Mouse (Mus musculus) hindbrain, embryonic 12.5 days (tissue): ENCODE data around the gene Gbp3. TPM values are rescaled to one million over a fixed set of nuclear protein-coding genes. Genes with fewer than 3 reads are reported as not detected.
A peak's percentile ranks its signal among the peaks of the same experiment; 100 is the strongest.
"Not testable (repeated sequence)": the region's sequence is repeated elsewhere in the genome, so short reads cannot be mapped to it uniquely, and the experiment has no call there.

Source experiments
- ATAC-seq: fragments of 200-750 bp; cut with Nextera tagmentation; 2 replicates; pipeline ENCODE4 v1.8.0; 2017; ENCODE audit warnings: moderate TSS enrichment; ENCODE audit not compliant: low FRiP score
- H3K27ac ChIP-seq: fragments of 300-500 bp; sonication (generic); 2 replicates; pipeline ENCODE4 v1.5.1; 2016; ENCODE audit warnings: mild to moderate bottlenecking
- H3K27me3 ChIP-seq: fragments of 300-500 bp; sonication (generic); 2 replicates; pipeline ENCODE4 v1.6.1; 2016; ENCODE audit warnings: mild to moderate bottlenecking
- H3K36me3 ChIP-seq: fragments of 300-500 bp; sonication (generic); 2 replicates; pipeline ENCODE4 v1.6.1; 2016; ENCODE audit warnings: mild to moderate bottlenecking
- H3K4me1 ChIP-seq: fragments of 300-500 bp; sonication (generic); 2 replicates; pipeline ENCODE4 v1.6.1; 2016
- H3K4me2 ChIP-seq: fragments of 300-500 bp; sonication (generic); replicated peaks from 2 replicates; pipeline ENCODE4 v1.6.1; 2016; ENCODE audit warnings: mild to moderate bottlenecking
- H3K4me3 ChIP-seq: fragments of 300-500 bp; sonication (generic); 2 replicates; pipeline ENCODE4 v1.5.1; 2016; ENCODE audit warnings: mild to moderate bottlenecking
- H3K9ac ChIP-seq: fragments of 300-500 bp; sonication (generic); 2 replicates; pipeline ENCODE4 v1.6.1; 2016; ENCODE audit warnings: mild to moderate bottlenecking, moderate library complexity
- H3K9me3 ChIP-seq: fragments of 300-500 bp; sonication (generic); replicated peaks from 2 replicates; pipeline ENCODE4 v1.6.1; 2016; ENCODE audit warnings: mild to moderate bottlenecking
- WGBS: fragments of 180-500 bp; shearing (Covaris S2); methylation state at CpG from one replicate; pipeline ENCODE4 v1.1.7; 2016; 5-methylcytosine and 5-hydroxymethylcytosine counted together
- polyA plus RNA-seq: library from polyadenylated mRNA; unstranded; fragments of >200 nt; fragmentation: Nextera tagmentation; extraction: Ambion mirVana; gene quantifications from 2 replicates; pipeline ENCODE4 v1.2.1, GENCODE M21; 2016

Gbp3 gene
- polyA plus RNA-seq = 0.97 and 1.0 TPM in 2 replicates

DNA sequence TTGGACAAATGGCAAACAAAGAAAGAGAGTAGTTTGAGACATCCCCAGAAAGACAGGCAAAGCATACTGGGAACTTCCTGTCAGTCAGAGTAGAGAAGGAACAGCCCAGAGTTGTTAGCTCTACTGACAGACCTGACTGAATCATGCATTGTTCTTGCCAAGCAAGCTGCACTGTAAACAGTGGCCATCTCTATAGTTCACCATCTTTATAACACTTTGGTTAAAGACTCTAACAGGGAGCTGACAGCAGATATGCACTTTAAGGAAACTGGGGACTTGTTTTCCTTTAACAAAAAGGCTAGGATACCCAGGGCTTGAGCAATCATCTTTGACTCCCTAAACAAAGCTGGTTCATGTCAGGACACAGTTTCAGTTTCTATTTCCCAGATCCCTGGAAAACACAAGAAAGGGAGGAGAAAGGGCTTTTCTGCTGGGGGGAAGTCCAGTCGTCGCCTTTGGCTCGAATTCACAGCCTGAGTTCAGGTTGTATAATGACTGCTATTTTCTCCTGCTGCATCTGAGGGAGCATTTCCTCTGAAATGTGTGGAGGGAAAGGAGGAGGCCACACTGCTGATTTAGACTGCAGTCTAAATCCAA, at the start of gene Gbp3:
Gbp3 (plus strand) TSS at position 395 of the 597 bp plus-strand sequence.
- ATAC-seq = no peak
- peak within 1 kb of the TSS; percentile 44 for H3K4me2 ChIP-seq
- no peaks in the 10 kb centered on the region for H3K27me3 ChIP-seq
- 47% methylated on average over 3 of the region's 3 CpGs for WGBS
- H3K36me3 ChIP-seq = no peaks in the 10 kb centered on the region
- no peaks in the 10 kb centered on the region for H3K9me3 ChIP-seq
- H3K4me3 ChIP-seq = peak within 1 kb of the TSS; percentile 20
- H3K9ac ChIP-seq = no peak within 1 kb of the TSS
- no peak within 1 kb of the TSS for H3K27ac ChIP-seq
- H3K4me1 ChIP-seq = 0 out of 2 replicates have a peak, but pooled peaks cover 3% of the 10 kb centered on the region

DNA sequence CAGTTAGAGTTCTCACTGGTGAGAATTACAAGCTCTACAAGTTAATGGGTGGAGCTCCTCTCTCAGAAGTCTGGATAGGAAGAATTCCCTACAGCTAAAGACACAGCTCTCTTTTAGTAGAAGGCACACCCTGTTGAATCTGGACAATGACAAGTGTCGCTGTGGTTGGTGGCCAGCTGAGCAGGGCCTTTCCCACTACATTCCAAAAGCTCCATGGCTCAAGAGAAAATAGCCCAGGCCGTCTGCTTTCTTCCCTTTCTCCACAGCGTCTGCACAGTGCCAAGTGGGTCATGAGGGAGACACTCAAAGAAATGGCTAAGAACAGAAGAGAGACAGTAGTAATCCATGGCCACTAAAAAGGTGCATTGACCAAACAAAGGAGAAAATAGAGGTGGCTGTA, 31.7 kb upstream of the Gbp3 start:
- ATAC-seq = no peak
- Histone ChIP-seq H3K4me1 (no peaks in the 10 kb centered on the region), H3K4me3 (no peak overlapping the region), H3K4me2 (no peak overlapping the region), H3K9ac (no peak overlapping the region), H3K27me3 (0 out of 2 replicates have a peak, but pooled peaks cover 8% of the 10 kb centered on the region), H3K36me3 (no peaks in the 10 kb centered on the region), H3K9me3 (0 out of 2 replicates have a peak, but pooled peaks cover 2% of the 10 kb centered on the region), H3K27ac (no peak overlapping the region)
- 50% methylated on average over 3 of the region's 3 CpGs for WGBS

DNA sequence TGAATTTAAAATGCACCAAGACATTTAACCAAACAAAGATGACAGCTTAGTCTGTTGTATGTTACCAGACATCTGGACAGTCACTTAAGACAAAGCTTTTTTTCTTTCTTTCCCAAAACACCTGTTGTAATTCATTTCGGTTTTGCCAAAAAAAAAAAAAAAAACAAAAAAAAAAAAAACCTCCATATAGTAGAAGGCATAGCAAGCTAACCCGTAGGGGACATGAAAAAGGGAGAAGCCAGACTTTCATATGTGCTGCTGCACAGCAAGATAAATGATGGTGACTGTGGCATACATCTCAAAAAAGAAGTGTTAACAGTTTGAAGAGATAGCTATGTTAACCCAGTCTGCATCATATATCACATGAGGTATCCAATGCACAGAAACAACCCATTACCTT, 30.2 kb upstream of the Gbp3 start:
- peak overlapping the region; percentile 50 for H3K4me3 ChIP-seq
- no peaks in the 10 kb centered on the region for H3K4me1 ChIP-seq
- WGBS = 64% methylated on average over 2 of the region's 2 CpGs
- H3K36me3 ChIP-seq = no peaks in the 10 kb centered on the region
- no peak overlapping the region for H3K27ac ChIP-seq
- 0 out of 2 replicates have a peak, but pooled peaks cover 2% of the 10 kb centered on the region for H3K9me3 ChIP-seq
- H3K9ac ChIP-seq = no peak overlapping the region
- H3K4me2 ChIP-seq = peak overlapping the region; percentile 92
- ATAC-seq = no peak
- 0 out of 2 replicates have a peak, but pooled peaks cover 8% of the 10 kb centered on the region for H3K27me3 ChIP-seq

DNA sequence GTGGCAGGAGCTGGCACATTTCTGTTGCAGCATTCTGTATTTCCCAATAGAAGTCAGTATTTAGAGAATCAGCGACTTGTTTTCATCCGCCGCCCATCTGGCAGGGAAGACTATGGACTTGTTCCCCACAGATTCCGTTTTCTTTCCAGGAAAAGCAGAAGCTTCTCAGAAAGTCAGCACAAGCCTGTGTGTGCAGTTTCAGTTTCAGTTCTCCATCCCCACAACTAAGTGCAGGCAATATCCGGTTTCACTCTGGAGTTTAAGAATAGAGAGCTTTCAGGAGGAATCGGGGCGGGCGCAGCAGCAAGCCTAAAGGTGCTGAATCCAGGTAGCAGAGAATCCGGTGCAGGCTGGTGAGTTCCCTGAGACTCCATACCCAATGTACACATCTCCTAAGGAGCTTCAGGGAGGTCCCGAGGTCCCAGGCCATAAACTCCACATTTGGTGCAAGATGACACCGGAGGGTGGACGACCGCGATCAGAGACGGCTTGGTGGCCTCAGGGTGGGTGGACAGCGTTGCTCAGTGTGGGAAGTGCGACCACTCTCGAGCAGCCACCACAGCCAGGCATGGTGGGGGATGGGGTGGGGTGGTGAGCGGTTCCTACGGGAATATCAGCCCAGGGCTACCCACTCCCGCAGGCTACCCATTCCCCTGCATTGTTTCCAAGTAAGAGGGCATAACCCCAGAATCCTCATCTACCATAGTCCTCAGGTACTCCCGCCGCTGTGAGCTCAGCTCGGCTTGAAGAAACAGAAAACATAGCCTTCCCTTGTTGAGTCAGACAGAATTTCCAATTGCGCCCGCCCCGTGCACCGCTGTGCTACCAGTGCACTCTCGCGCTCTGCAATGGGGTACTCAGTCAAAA, 29.5 kb upstream of the Gbp3 start, which contains the start of gene Gbp7:
Gbp7 (plus strand) TSS at position 256 of the 867 bp plus-strand sequence.
- no peaks in the 10 kb centered on the region for H3K36me3 ChIP-seq
- H3K27ac ChIP-seq = no peak within 1 kb of the TSS
- peak within 1 kb of the TSS; percentile 55 for H3K9ac ChIP-seq
- ATAC-seq = peak; percentile 64
- H3K4me3 ChIP-seq = peak within 1 kb of the TSS; percentile 50
- H3K4me1 ChIP-seq = no peaks in the 10 kb centered on the region
- peak within 1 kb of the TSS; percentile 92 for H3K4me2 ChIP-seq
- 3% methylated on average over 30 of the region's 30 CpGs for WGBS
- H3K9me3 ChIP-seq = no peaks in the 10 kb centered on the region
- H3K27me3 ChIP-seq = 0 out of 2 replicates have a peak, but pooled peaks cover 8% of the 10 kb centered on the region

DNA sequence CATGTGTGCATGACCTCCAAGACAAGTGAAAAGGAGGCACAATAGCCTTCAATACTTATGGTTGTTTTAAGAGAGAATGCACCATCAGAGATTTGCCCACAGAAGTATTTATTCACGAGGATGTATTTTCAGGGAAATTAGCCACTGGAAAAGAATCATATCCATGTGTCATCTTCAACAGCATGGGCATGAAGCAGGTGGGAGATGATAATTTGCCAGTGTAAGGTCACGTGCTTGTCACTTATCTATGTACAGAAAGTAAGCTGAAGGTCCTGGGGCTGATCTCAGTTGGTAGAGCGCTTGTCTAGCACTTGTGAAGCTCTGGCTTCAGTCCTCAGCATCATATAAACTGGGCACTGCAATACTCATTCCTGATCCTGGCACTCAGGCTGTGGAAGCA, 28.2 kb upstream of the Gbp3 start:
- Histone ChIP-seq H3K27ac (no peak overlapping the region), H3K9ac (no peak overlapping the region), H3K4me2 (no peak overlapping the region), H3K4me3 (no peak overlapping the region), H3K9me3 (no peaks in the 10 kb centered on the region), H3K4me1 (no peaks in the 10 kb centered on the region), H3K36me3 (no peaks in the 10 kb centered on the region), H3K27me3 (0 out of 2 replicates have a peak, but pooled peaks cover 8% of the 10 kb centered on the region)
- 91% methylated on average over 3 of the region's 3 CpGs for WGBS
- no peak for ATAC-seq

DNA sequence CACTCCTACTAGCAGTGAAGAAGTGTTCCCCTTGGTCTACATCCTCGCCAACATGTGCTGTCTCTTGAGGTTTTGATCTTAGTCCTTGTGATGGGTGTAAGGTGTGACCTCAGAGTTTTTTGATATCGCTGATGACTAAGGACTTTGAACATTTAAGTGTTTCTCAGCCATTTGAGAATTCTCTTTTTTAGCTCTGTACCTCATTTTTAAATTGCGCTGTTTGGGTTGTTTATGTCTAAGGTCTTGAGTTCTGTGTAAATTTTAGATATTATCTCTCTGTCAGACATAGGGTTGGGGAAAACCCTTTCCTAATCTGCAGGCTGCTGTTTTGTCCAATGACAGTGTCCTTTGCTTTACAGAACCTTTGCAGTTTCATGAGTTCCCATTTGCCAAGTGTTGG, 26.6 kb upstream of the Gbp3 start:
- no peak overlapping the region for H3K27ac ChIP-seq
- 0 out of 2 replicates have a peak, but pooled peaks cover 5% of the 10 kb centered on the region for H3K27me3 ChIP-seq
- no peaks in the 10 kb centered on the region for H3K9me3 ChIP-seq
- no peak overlapping the region for H3K4me2 ChIP-seq
- H3K4me1 ChIP-seq = no peaks in the 10 kb centered on the region
- 91% methylated on average over 3 of the region's 3 CpGs for WGBS
- H3K4me3 ChIP-seq = no peak overlapping the region
- ATAC-seq = no peak
- no peak overlapping the region for H3K9ac ChIP-seq
- H3K36me3 ChIP-seq = no peaks in the 10 kb centered on the region

DNA sequence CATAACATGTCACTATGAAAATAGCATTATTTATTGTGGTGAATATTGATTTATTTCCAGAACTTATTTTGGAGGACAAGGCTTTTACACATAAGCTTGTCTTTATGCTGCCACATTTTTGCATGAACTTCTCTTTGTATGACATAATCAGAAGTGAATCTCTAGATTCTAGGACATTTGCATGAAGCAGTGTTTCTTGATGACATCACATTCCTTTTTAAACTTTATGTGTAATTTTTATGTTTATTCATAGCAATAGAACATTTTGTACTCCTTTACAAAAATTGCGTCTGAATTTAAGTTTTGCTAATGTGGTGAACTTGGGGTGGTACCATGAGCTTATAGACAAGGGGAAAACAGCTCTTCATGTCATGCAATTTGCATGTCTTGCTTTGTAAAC, 24.2 kb upstream of the Gbp3 start:
- H3K27me3 ChIP-seq = 0 out of 2 replicates have a peak, but pooled peaks cover 5% of the 10 kb centered on the region
- no peak overlapping the region for H3K9ac ChIP-seq
- no peak overlapping the region for H3K4me3 ChIP-seq
- H3K4me2 ChIP-seq = no peak overlapping the region
- H3K36me3 ChIP-seq = no peaks in the 10 kb centered on the region
- no peaks in the 10 kb centered on the region for H3K9me3 ChIP-seq
- no peak for ATAC-seq
- H3K4me1 ChIP-seq = no peaks in the 10 kb centered on the region
- 69% methylated on average over 1 of the region's 1 CpGs for WGBS
- H3K27ac ChIP-seq = no peak overlapping the region

DNA sequence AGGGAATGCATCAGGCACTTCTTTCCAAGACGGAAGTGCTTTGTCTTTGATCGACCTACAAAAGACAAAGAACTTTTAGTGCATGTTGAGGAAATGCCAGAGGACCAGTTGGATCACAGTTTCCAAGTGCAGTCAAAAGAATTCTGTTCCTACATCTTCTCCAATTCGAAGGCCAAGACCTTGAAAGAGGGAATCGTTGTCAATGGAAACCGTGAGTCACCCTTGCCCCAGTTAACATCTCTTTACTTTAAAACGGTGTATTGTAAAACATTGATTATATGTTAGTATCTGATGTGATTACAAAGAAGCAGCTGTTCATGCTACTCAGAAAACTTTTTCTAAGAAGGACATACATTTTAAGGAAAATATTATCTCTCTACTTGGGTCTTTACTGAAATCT, 18.4 kb upstream of the Gbp3 start:
- H3K4me1 ChIP-seq = no peaks in the 10 kb centered on the region
- H3K27me3 ChIP-seq = no peaks in the 10 kb centered on the region
- H3K4me3 ChIP-seq = no peak overlapping the region
- 82% methylated on average over 6 of the region's 6 CpGs for WGBS
- no peaks in the 10 kb centered on the region for H3K36me3 ChIP-seq
- ATAC-seq = no peak
- H3K4me2 ChIP-seq = no peak overlapping the region
- H3K9me3 ChIP-seq = no peaks in the 10 kb centered on the region
- H3K9ac ChIP-seq = no peak overlapping the region
- H3K27ac ChIP-seq = no peak overlapping the region

DNA sequence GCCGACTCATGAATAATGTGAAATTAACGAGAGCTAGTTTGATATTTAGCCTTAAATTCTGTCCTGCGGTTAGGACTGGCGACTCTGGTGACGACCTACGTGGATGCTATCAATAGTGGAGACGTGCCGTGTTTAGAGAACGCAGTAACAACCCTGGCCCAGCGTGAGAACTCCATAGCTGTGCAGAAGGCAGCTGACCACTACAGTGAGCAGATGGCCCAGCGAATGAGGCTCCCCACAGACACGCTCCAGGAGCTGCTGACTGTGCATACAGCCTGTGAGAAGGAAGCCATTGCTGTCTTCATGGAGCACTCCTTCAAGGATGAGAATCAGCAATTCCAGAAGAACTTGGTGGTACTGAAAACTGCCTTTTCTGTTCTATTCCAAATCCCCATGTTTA, 17.1 kb upstream of the Gbp3 start:
- H3K4me3 ChIP-seq, H3K9ac ChIP-seq, H3K9me3 ChIP-seq, H3K27me3 ChIP-seq, H3K4me2 ChIP-seq, H3K36me3 ChIP-seq, H3K27ac ChIP-seq, H3K4me1 ChIP-seq: not testable (repeated sequence)
- ATAC-seq = peak; percentile 67; the same call in 1 of the 2 replicates
- WGBS = 78% methylated on average over 12 of the region's 12 CpGs

DNA sequence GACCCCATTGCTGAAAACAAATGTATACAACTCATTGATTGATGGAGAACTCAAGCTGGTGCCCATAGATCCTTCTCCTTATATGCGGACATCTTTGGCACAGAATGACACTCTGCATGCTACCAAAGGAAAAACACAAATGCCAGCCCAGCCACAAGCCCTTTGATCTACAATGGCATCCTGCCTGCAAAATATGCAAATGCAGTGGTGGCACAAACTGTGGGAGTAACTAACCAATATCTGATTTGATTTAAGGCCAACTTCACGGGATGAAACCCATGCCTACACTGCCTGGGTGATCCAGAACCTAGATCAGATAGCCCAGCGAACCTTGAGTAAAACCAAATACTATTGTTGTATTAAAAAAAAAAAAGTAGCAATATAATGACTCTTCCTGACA, 13.1 kb upstream of the Gbp3 start:
- H3K9ac ChIP-seq = no peak overlapping the region
- H3K4me2 ChIP-seq = no peak overlapping the region
- H3K27me3 ChIP-seq = no peaks in the 10 kb centered on the region
- no peaks in the 10 kb centered on the region for H3K36me3 ChIP-seq
- H3K9me3 ChIP-seq = no peaks in the 10 kb centered on the region
- ATAC-seq = no peak
- H3K27ac ChIP-seq = no peak overlapping the region
- no peak overlapping the region for H3K4me3 ChIP-seq
- no peaks in the 10 kb centered on the region for H3K4me1 ChIP-seq
- WGBS = 84% methylated on average over 3 of the region's 3 CpGs

DNA sequence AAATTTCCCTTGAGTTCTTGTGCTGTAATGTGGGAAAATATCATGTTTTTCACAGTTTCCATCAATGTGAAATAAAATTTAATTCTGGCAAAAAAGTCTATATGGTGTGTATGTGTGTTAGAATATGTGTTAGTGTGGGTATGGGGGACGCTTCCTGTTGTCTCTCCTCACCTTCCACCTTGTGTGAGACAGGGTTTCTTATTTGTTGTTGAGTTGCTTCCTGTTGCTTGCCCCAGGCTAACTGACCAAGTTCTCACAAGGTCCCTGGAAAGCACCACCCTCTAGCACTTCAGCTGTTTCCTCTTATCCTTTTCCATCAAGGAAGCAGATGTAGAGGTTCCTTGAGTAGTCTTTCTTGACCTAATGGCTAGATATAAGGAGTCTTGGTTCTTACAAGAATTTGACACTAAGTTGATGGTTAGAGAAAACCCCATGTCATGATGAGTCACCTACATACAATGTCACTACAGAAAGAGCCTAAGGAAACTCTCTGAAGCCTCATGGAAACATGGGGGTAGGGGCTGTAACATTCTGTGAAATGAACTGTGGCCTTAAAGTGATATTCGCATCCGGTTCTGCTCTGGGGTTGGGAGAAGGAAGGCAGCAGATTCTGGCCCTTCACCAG, 9.7 kb upstream of the Gbp3 start:
- WGBS = 82% methylated on average over 3 of the region's 3 CpGs
- Histone ChIP-seq H3K4me3 (no peak overlapping the region), H3K27me3 (no peaks in the 10 kb centered on the region), H3K36me3 (no peaks in the 10 kb centered on the region), H3K9me3 (no peaks in the 10 kb centered on the region), H3K27ac (no peak overlapping the region), H3K4me1 (no peaks in the 10 kb centered on the region), H3K4me2 (no peak overlapping the region), H3K9ac (no peak overlapping the region)
- no peak for ATAC-seq

DNA sequence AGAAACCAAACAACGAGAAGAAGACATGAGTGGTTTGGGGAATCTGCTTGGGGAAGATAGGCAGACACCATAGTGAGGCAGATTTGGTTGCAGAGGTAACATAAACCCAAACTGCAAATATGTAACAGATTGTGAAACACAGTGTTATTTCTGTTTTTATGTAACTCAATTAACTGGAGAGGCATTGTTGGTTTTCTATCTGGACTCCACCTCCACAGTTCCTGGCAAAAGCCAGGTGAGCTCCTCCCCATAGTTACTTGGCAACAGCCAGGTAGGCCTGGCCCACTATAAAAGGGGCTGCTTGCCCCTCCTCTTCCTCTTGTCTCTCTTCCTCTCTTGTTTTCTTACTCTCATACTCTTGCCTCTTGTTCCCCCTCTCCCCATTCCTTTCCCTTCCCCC, 5.2 kb upstream of the Gbp3 start:
- Histone ChIP-seq H3K4me2 (no peak overlapping the region), H3K4me1 (no peaks in the 10 kb centered on the region), H3K9ac (no peak overlapping the region), H3K36me3 (no peaks in the 10 kb centered on the region), H3K4me3 (no peak overlapping the region), H3K9me3 (no peaks in the 10 kb centered on the region), H3K27ac (no peak overlapping the region), H3K27me3 (no peaks in the 10 kb centered on the region)
- ATAC-seq = no peak
- WGBS = 76% methylated on average over 1 of the region's 1 CpGs
